Mouse (Mus musculus): ENCODE results near the gene Maff.

Maff gene

DNA sequence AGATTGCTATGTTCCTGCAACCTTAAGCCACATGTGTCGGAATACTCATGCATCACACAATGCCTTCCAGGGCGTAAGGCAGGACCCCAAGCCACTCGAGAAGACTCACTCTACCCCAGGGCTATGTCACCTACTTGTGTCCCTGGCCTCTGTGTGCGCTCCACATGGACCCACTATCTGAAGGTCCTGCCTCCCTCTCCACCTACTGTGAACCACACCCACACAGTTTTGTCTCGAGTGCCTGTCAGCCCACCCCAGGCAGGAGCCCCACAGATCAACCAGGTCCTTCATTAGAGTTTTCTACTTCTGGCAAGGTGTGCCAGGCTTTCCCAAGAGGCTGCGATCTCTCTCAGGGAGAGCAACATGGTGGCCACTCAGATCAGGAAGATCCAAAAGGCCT, 48.9 kb downstream of the Maff start:
- in situ Hi-C loops (cut with MboI): no loop called here

DNA sequence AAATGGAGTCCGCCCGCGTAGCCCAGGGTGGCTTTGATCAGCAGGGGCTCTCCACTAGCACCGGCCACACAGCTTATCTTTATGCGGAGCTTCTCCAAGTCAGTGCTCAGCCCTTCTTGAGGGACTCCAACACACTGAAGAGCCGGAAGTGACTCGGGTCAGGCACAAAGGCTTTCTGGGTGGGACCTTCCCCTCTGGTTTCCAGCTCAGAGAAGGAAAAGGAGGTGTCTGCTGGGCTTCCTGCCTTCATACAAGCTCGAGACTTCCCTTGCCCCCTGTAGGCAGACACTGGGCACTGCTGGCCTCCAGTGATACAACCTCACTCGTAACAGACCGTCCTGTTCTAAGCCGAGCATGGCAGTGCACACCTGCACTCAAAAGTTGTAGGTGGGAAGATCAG, 50.3 kb downstream of the Maff start:
- in situ Hi-C loops (cut with MboI): no loop called here

GRCm38 (mm10) chr15:79399231-79400052, 53.0 kb downstream of the Maff start:
- in situ Hi-C loops (cut with MboI): no loop called here

- in situ Hi-C loops (cut with MboI): no loop called here
Measured at GRCm38 (mm10) chr15:79400134-79400974, 53.9 kb downstream of the Maff start.

- in situ Hi-C loops (cut with MboI): no loop called here
Measured at GRCm38 (mm10) chr15:79400975-79401365, 54.5 kb downstream of the Maff start.

- in situ Hi-C loops (cut with MboI): no loop called here
Measured at GRCm38 (mm10) chr15:79402176-79402575, 55.8 kb downstream of the Maff start.

GRCm38 (mm10) chr15:79402836-79403762, 56.7 kb downstream of the Maff start, which contains the start of gene Tmem184b:
TSS of gene Tmem184b (minus strand) at chr15:79403569.
- in situ Hi-C loops (cut with MboI): no loop called here

- in situ Hi-C loops (cut with MboI): no loop called here
Measured at GRCm38 (mm10) chr15:79403763-79404210, 57.4 kb downstream of the Maff start.

GRCm38 (mm10) chr15:79404277-79404676, 57.9 kb downstream of the Maff start:
- in situ Hi-C loops (cut with MboI): no loop called here

GRCm38 (mm10) chr15:79406564-79406963, 60.1 kb downstream of the Maff start:
- in situ Hi-C loops (cut with MboI): no loop called here

Measured in mature B cell (primary cell).